Mouse (Mus musculus) heart, adult 9 months (tissue): Measurements from ENCODE around the gene Pfkfb2.
"Not testable (repeated sequence)": the region's sequence is repeated elsewhere in the genome, so short reads cannot be mapped to it uniquely, and the experiment has no call there.

Source experiments
- DNase-seq, 2 experiments: peaks; one replicate each; pipeline ENCODE4 v3.0.0; 2022; ENCODE audit warnings: low spot score in 2 of 2

Gene Pfkfb2

DNA sequence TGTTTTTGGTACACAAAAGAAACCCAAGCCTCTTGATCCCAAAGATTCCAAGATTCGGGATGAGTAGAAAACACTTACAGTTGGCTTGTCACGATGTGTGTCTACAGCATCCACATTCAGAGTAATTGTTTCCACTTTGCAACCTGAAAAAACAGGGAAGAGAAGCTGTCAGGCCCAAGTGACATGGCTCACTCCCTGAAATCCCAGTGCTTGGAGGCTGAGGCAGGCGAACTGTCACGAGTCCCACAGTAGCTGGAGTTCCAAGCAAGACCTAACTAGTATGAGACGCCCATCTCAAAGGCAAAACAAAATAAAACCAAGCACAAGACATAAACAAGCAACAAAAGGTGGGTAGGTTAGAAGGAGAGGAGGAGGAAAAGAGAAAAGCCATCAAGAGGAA lies 30.5 kb downstream of the Pfkfb2 start:
- DNase-seq: no peak

DNA sequence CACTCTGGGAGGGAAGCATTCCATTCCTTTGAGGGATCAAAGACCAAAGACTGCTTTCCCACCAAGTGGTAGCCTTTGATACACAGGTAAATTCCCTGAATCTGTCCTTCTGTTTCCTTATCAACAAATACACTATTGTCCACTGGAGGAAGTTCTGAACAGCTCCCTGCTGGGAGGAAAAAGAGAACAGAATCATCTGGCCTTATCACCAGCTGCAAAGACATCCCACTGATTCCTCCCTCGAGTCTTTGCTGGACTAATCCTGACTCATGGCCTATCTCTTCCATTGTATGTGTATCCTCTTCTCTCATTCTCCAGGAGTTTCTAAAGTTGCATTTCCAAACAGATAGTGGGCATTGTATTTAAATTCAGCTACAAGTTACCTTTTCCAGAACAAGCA lies 45.1 kb downstream of the Pfkfb2 start:
- DNase-seq: no peak

DNA sequence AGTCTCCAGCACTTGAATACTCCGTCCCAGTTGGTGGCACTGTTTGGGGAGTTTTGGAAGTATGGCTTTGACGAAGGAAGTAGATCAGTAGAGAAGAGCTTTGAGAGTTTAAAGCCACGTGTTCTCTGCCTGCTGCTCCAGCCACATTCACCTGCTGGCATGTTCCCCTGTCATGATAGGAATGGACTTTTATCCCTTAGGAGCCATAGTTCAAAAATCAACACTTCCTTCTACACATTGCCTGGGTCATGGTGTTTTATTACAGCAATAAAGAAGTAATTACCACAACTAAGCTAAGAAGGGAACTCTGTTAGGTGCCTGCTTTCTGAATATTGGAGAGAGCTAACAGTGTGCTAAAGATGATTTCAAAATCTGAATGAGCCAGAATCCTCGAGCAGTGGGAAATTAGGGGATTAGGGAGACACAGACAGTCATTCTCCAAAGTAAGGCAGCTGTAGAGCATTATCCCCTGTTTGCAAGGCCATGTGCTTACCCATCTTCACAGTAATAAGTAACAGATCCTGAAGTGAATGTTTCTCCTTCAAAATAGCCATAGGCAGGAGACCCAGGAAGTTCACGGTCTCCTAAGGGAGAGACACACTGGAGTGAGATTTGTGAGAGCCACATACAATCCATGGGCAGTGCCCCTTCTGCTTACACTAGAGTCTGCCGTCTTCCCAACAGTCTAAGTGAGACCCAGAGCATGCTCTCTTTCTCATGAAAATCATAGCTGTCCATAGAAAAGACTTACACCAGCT lies 47.2 kb downstream of the Pfkfb2 start:
- DNase-seq: no peak

DNA sequence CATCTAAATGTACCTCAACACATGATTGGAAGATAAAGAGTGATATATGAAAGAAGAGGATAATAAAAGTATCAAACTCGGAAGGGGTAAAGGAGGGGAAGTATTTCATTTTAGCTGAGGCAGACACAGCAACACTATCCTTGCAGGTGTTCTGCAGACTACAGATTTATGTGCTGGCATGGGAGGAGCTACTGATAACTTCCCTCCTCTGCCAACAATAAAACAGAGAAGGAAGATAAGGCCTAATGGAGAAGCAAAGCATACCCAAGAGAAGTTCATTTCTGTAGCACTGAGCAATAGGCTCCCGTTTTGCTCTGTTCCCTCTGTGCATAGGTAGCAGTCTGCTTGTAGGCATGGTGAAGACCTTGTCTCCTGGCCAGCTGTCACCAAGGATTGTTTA lies 48.0 kb downstream of the Pfkfb2 start:
- no peak for DNase-seq

DNA sequence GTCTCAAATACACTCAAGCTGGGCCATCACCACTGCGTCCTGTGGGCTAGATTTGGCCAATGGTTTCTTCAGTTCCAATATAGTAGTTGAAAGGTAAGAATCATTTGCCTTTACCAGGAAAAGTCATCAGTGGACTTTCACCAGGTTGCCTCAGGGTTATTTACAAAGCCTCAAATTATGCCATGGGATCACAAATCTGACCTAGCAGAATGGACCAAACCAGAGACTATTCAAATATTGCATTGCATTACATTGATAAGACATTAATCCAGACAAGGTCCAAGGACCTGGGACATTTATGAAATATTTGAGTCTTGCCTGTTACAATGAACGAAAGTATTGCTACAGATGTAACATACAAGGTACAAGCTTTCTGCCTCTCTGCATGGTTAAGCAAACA lies 50.5 kb downstream of the Pfkfb2 start:
- DNase-seq: no peak

DNA sequence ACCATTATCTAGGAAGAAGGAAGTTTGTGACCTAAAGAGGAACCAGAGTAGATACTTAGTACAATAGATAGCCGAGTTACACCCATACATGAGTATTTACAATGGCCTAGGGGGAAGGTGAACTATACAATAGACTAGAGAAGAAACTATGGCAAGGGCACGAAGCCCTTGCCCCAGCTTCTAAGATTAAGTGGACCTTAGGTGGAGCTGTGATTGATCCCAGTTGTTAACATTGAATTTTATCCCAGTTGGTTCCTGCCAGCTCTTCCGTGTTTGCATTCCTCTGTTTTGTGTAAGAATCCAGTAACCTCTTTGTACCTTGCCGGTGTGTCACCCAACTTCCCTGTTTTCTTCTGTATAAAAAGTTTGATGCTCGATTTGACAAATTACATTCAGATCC lies 65.5 kb downstream of the Pfkfb2 start:
- not testable (repeated sequence) for DNase-seq

DNA sequence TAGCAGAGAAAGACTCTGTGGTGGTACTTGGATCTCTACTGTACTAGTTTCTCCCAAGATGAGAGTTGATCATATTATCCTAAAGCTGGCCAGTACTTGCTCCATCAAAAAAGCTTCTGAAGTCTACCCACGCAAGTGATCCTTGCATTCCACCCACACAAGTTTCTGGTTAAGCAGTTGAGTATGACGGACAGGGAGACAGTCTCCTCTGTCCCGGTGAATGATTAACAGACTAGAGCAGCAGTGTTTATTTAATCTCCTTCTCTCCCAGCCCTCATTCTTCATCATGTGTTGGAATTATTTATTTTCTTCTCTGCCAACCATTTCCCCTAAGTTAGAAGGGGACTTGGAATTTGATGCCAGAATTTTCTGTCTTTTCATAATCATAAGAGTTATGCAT lies 67.6 kb downstream of the Pfkfb2 start, which contains the start of gene C4bp:
Gene C4bp, minus strand, starts transcription at position 179 of the 400 bp plus-strand sequence.
- DNase-seq: no peak

DNA sequence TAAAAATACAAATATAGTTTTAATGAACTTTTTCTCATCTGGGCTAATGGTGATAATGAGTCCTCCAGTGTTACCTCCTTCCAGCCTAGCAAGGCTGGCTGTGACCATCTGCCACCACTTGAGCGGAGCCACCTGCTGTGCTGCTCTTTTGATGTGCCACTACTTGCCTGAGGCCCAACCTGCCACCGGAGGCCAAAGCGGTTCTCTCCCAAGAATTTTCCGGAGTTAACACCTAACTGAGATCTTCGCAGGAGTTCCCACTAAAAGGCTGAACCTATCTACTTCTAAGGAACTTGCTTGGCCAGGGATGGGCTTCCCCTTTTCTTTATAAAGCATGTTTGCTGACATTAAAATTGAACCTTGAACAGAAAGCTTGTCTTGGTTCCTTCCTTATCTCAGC lies 69.4 kb downstream of the Pfkfb2 start:
- not testable (repeated sequence) for DNase-seq

DNA sequence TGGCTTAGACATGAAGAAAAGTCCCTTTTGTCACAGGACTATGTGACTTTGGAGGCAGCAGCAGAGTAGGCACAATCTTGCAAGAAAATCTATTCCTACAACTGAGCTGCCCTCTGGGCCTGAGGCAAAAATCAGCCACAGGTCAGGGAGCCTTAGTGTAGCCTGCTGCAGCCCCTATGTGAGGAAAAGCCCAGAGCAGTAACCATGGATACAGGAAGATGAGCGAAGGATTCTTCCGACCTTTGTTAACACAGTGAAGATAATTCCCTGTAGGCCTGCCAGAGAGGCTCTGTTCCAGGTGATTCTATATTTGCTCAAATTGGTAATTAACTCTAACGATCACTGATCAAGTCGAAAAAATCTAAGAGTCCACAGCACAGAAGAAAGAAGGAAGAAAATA lies 85.0 kb downstream of the Pfkfb2 start:
- no peak for DNase-seq

DNA sequence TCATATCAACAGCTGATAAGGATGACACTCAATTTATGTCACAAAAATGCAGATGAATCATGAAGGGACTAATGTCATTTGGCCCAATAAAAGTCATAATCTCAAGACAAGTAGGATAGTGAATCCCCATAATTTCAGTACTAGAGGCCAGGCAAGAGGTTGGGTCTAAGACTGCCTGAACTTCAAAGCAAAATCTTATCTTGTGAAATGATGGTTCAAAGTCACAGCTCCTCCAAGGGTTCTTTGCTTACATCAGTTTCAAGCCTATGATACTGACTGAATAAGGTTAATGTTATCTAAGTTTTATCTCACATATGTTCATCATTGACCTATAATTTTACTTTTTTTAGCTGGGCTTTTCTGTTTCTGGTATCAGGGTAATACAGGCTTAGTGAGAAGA lies 88.1 kb downstream of the Pfkfb2 start:
- no peak for DNase-seq
